Mouse (Mus musculus) G1E-ER4 (cell line): ENCODE measurements around the gene Grcc10. TPM values are rescaled to one million over a fixed set of nuclear protein-coding genes. Genes with fewer than 3 reads are reported as not detected.
A peak's percentile ranks its signal among the peaks of the same experiment; 100 is the strongest.

Source experiments
- GATA1 ChIP-seq: IDR thresholded peaks from one replicate; pipeline ENCODE4 v1.8.0; 2012; ENCODE audit warnings: low read length, inconsistent platforms
- polyA plus RNA-seq: library from polyadenylated mRNA; stranded (reverse); fragments of >175 nt; gene quantifications from 2 replicates; pipeline ENCODE4 v1.2.3, GENCODE M21; 2012

Grcc10 gene
- polyA plus RNA-seq, 1 experiment = 18.3 TPM

DNA sequence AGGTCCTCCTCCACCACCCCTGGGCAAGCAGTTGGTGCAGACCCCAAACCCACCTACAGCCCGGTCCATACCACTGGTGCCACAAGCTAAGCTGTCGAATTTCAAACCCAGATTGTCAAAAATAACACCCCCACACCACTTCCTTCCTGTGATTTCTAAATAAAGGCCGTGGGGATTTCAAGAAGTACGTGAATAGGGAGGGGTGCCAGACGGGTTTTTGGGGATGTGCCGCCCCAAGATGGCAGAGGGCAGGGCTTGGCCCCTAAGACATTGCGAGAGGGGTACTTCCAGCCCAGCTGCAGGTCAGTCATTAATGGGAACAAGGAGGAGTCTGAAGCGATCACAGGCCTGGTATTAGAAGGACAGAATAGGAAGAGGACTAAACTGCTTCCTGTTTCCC is 17.6 kb downstream of the Grcc10 start:
- TF ChIP-seq GATA1 = no peak

DNA sequence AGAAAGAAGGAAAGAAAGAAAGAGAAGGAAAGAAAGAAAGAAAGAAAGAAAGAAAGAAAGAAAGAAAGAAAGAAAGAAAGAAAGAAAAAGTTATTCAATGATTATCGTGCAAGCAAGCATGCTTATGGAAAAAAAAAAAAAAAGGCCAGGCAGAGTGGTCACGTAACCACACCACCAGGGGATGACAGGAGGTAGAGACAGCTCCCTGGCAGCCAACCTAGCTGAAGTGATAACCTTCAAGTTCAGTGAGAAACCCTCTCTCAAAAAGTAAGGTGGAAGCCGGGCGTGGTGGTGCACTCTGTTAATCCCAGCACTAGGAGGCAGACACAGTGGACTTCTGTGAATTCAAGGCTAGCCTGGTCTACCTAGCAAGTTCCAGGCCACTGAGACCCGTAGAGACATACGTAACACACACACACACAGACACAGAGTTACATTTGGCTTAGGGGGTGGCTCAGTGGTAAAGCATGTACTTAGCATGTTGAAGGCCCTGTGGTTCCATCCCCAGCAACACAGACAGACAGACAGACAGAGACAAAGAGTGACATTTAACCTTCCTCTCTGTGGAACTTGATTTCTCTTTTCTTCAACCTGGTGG is 18.2 kb downstream of the Grcc10 start:
- no peak for TF ChIP-seq GATA1

DNA sequence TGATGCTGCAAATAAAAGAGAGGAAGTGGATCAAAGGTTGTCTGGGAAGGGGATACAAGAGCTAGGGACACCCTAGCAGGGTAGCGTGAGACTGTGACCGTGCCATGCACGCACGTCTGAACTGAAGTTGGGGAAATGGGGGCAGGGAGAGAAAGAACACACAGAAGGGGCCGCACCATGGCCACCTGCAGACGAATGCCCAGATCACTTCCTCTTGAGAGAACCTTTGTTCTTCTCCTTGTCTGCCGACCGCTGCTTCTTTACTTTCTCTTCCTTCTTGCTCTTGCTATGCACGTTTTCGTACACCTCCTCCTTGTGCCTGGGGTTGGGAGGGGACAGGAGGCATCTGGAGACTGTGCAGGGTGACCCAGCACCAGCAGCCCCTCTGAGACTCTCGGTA is 20.3 kb downstream of the Grcc10 start:
- TF ChIP-seq GATA1 = no peak

DNA sequence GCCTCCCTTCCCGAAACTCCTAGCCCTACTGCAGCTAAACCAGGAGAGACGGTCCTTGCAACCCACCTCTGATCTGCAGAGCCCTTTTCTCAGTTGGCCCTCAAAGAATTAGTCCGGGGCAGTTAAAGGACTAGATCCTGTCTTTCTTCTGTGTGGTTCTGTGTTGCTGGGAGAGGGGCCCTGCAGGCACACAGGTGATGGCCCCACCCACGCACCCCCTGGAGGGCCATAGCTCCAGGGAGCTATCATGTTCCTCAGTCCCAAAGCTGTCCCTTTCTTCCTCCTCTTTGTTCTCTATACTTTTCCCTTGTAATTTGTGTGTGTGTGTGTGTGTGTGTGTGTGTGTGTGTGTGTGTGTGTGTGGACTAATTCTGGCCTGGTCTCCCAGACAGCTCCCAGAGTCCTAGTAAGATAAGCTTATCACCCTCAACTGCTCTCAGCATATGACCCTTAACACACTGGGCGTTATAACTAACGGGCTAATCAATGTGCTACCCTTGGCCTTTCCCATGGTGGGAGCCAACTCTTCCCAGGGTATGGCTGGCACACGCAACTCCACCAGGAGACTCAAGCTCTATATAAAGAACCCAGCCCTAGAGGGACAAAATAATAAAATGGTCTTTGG is 21.7 kb downstream of the Grcc10 start:
- TF ChIP-seq GATA1 = peak; percentile 34

DNA sequence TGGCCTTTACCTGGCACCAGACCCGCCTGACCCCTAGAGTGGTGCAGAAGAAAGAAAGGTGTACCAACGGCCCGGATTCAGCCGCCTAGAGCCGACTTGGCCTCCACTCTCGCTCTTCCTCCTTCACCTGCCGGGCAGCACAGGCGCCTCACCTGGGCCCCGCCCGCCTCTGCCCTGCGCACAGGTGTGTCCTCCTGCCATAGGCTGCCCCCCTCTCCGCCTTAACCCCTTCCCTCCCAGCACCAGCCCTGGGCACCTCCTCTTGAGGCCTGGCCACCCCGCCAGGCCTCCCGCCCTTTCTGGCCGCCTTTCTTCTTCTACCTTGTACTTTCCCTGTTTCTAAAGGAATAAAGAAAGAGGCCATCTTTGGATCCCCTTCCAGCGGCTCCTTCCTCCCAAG is 22.5 kb downstream of the Grcc10 start:
- no peak for TF ChIP-seq GATA1

DNA sequence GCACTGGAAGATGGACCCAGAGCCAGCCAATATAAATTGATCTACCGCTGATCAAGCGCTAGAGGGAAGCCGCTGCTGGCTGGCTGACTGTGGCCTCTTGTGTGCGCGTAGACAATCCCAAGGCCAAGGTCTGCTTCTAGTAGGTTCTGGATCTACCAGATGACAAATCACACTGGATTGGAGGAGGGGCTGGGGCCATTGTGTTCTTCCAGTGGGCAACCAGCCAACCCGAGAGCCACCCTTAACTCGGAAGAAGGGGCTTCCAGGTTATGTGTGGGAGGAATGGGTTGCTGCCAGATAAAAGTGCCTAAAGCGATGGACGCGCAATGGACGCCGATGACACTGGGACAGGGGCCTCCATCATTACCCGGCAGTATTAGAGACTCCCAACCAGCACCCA is 23.2 kb downstream of the Grcc10 start:
- no peak for TF ChIP-seq GATA1

DNA sequence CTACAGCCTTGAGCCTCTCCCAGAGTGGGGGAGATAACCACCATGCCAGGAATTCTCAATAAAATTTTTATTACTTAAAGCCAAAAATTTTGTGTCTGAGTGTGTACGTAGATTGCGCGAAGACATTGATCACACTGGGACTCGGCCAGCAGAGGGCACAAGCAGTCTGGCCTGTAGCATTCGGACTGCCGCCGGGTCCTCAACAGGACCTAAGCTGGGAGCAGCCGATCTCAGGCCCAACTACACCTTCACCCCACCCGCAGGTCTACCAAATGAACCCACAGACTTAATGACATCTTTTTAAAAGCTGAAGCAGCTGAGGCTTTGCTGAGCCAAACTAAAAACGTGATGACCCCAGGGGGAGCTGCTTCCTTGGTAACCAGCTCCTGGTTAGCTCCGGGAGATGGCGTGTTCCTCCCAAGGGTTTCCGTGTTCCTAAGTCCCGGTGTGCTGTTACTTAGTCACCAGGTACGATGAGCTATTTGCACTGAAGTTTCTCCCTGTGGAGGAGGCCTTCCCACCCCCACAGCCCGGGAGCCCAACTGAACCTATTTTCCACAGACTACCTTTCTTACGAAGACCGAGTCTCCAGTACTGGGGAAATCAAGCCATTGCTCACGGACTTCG is 24.2 kb downstream of the Grcc10 start:
- TF ChIP-seq GATA1 = no peak

DNA sequence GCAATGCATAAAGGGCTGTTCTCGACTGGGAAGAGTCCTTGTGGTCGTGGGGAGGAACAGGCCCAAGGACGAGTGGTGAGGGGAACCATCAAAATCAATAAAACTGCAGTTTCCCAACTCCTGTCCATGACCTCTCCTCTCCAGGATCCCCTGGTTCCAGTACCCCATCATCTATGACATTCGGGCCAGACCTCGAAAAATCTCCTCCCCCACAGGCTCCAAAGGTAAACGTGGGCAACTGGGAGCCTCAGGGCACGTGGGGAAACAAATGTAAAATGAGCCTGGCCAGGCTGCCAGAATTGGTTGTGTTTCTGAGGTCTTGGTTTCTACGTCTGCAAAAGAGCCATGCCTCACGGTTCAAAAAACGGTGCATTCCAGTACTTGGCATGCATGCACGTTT is 28.3 kb downstream of the Grcc10 start:
- TF ChIP-seq GATA1 = no peak

DNA sequence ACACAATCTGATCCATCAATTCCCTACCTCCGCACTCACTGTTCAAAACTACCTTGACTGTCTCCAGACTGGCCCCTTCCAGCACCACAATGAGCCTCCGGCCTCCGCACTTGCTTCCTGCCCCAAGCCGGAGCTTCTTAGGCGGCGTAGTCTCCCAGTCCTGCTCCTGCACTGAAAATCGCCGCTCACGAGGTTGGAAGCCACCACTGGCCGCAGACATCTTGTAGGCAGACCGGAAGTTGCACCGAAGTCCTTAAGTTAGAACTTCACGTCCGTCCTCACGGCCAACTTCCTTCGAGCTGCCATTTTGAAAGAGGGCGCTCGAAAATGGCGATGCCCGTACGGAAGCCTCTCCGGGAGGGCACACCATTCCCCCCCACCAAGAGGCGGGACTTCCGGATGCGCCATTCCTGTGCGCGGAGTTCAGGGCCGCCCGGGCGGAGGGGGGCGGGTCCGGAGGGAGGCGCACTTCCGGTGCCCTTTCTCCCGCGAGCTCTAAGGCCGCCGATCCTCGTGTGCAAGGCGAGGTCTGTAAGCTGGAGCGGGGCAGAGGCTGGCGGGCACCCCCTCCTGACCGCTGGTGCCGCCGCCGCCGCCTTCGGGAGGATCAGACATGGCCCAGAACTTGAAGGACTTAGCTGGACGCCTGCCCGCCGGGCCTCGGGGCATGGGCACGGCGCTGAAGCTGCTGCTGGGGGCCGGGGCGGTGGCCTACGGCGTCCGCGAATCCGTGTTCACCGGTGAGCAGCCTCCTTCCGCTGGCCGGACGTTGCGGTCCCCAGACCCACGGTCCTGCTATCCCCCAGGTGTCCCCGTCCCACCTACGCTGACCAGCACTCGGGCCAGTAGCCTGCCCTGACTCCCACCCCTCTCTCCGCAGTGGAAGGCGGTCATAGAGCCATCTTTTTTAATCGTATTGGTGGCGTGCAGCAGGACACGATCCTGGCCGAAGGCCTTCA is 29.1 kb downstream of the Grcc10 start, which contains the start of the genes Emg1 and Phb2:
TSS of gene Emg1 (minus strand) at position 355 of the 959 bp plus-strand sequence.
TSS of gene Phb2 (plus strand) at position 513 of the 959 bp plus-strand sequence.
- TF ChIP-seq GATA1 = no peak

DNA sequence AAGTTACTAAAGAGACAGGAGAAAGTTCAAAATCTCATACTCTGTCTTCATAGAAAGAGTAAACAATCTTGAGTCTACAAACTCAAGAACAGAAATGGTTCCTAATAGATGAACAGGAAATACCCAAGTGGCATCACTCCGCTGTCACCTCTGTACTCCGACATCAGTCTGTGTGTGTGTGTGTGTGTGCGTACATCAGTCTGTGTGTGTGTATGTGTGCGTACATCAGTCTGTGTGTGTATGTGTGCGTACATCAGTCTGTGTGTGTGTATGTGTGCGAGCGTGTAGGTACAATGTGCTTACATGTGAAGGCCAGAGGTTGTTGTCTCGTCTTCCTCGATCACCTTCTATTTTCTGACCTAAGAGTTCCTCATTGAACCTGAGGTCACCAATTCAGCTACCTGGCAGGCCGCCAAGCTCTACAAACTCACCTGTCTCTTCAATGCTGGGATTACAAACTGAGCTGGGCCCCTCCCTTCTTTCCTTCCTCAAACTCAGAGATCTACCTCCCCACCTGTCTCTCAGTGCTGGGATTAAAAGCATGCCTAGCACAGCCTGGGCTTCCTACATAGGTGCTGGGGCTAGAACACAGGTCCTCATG is 32.8 kb downstream of the Grcc10 start:
- no peak for TF ChIP-seq GATA1

DNA sequence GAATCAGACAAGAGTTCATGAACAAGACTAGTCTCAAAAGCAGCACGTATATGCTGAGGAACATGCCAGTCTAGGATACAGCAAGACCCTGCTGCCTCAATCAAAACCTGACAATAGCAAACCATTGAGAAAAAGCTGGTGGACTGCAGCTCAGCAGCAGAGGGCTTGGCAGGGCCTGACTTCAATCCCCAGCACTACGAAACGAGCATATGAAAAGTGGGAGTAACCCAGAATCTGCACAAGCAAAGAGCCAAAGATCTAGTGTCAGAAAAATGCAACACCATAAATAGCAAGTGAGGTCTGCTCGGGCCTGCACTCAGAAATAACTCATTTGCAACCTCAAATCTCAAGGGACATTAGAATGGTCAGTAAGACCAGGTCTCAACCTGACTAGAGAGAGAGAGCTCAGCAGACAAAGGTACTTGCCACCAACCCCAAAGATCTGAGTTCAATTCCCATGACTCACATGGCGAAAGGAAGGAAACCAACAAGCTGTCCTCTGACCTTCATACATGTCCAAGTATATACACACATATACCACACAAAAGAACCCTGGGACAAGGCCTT is 35.0 kb downstream of the Grcc10 start:
- TF ChIP-seq GATA1 = no peak

DNA sequence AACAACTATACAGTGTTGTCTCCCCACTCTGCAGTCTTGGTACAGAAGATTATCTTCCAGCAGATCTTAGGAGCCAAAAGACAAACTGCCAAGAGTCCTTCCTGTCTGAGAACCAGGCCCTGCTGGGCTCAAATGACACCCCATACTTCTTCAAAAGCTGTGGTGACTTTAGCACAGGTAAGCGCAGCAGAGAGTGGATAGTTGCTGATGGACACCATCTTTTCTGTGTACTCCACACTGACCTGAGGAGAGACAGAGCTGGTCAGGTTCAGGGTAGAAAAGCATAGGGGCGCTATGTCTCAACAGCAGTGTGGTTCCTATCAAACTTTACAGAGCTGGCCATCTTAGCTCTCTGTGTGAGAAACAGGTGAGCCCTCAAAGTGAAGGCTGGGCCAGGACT is 36.8 kb downstream of the Grcc10 start:
- TF ChIP-seq GATA1 = no peak

DNA sequence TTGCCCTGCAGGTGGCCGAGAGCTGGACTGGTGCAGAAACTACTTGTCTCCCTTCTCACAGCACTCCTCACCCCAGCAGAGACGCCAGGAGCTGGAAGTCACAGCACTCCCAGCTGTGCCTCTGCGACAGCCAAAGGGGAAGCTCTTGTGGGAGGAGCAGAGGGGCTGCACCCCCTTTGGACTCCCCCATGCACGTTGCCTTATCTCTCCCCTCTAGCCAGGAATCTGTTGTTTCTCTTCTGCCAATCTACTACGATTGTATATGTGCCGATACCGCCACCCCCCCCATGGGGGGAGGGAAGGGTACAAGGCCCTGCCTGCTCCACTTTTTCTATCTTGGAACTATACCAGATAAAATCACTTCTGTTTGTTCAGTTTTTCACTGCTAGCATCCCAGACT is 37.4 kb downstream of the Grcc10 start:
- no peak for TF ChIP-seq GATA1

DNA sequence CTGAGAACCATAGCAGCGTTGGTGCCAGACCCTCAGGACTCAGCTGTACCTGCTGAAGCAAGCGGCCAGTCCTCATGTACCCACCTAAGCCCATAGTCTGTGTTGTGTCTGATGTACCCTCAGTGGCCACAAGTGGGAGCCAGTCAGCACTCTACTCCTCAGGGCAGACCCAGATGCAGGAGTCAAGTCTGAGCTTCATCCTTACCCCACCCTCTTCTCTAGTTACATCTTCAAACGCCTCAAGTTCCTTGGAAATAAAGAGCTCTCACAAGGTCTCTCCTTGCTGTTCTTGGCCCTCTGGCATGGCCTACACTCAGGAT is 38.4 kb downstream of the Grcc10 start:
- TF ChIP-seq GATA1 = no peak

DNA sequence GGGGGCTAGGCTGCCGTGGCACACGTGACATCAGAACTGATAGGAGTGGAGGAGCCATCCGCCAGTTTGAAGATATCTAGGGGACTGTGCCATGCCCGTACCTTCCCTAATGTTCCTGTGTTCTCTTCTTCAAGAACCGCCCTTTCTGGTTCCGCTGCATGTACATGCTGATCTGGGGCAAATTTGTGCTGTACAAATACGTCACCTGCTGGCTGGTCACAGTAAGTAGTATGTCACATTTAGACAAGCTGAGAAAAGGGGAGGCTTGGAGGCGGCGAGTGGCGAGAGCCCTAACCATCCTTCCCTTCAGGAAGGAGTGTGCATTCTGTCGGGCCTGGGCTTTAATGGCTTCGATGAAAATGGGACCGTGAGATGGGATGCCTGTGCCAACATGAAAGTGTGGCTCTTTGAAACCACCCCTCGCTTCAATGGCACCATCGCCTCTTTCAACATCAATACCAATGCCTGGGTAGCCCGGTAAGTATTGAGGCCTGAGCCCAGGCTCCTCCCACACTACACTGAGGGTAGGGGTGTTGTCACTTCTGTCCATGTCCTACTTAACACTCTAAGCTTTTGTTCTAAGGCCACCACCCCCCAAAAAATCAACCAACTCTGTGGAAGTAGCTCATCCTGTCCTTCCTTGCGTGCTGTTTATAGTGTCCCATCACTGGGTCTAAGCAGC is 38.9 kb downstream of the Grcc10 start:
- TF ChIP-seq GATA1 = no peak
